Mouse (Mus musculus) cerebellum, postnatal 14 days (tissue): ENCODE measurements around the gene Gm973.
A peak's percentile ranks its signal among the peaks of the same experiment; 100 is the strongest.
"Not testable (repeated sequence)": the region's sequence is repeated elsewhere in the genome, so short reads cannot be mapped to it uniquely, and the experiment has no call there.

Source experiments
- DNase-seq, 2 experiments: peaks; one replicate each; pipeline ENCODE4 v3.0.0; 2021; ENCODE audit warnings: mixed read lengths in 2 of 2

Gene Gm973

DNA sequence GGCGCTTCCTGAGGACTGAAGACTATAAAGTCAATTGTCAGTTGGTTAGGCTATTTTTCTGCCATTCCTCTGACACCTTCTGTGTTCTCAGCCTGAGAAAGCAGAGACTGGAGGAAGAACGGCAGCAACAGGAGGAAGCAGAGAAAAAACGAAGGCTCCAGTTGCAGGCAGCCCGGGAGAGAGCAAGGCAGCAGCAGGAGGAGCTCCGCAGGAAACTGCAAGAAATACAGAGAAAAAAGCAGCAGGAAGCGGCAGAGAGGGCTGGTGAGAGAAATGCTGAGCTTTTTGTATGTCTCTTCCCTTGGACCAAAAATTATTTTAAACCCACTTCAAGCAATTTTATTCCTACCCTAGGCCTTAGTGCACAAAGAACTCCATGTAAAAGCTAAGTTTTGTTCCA, 117.0 kb downstream of the Gm973 start:
- DNase-seq: no peak

- DNase-seq: no peak
Measured at GRCm38 (mm10) chr1:59636349-59636748, 120.3 kb downstream of the Gm973 start.

GRCm38 (mm10) chr1:59638371-59638770, 122.3 kb downstream of the Gm973 start:
- no peak for DNase-seq

DNA sequence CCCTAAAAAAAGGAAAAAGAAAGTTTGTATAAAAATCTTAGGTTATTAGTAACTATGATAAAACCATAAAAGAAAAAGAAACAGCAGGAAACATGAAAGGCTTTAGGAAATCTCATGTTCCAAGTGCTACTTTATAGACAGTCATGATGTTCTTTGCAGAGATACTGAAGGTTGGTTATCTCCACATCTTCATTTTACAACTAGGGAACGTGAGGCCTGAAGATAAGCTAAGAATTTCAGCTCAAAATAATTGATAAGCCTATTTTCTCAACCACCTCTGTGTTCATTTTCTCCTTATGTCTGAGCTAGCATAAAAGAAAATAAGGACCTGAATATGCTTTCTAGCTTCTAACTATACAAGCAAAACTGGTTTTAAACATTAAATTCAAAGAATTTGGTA, 126.4 kb downstream of the Gm973 start:
- no peak for DNase-seq

- DNase-seq: not testable (repeated sequence)
Measured at GRCm38 (mm10) chr1:59646502-59646901, 130.4 kb downstream of the Gm973 start.

GRCm38 (mm10) chr1:59651201-59651819, 135.2 kb downstream of the Gm973 start:
- DNase-seq: no peak

DNA sequence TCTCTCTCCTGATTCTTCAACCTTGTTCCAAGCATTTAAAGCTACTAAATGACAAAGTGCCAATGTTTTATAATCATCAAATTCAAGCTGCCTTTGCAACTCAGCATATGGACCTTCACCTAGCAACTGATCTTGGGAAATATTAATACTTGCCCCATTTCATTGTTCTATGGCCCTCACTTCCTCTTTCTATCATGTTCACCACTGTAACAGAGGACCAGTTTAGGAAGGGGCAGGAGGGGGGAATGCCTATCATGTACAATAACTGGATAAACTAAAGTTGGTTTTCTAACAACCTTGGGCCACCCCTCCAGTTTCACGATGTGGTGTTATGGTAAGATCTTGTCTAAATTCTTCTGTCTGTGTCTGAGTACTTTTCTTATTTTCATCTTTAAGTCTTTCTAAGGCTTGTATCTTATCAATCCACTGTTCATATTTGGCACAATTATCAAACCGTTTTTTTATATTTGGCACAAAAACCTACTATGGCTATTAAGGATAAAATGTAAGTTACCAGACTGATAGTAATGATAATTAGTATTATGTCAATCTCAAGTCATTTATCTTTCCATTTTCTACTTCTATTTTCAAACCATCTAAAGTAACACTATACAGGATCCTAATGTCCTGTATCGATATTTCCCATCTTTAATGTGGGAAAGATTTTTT, 137.3 kb downstream of the Gm973 start:
- DNase-seq: no peak

GRCm38 (mm10) chr1:59656244-59657171, 140.4 kb downstream of the Gm973 start:
- DNase-seq: no peak

GRCm38 (mm10) chr1:59663456-59664135, 147.5 kb downstream of the Gm973 start:
- DNase-seq: no peak

DNA sequence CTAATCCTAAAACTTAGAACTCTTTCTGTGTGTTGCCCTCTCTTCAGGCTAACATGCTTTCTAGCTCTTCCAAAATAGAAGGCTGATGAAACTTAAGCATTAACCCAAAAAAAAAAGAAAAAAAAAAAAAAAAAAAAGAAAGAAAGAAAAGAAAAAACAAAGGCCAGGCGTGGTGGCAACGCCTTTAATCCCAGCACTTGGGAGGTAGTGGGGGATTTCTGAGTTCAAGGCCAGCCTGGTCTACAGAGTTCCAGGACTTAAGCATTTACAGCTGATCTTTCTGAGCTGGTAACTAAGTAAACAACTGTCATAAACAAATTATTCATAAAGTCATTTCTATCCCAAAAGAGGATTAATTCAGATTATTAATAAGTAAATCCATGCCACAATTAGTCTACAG, 152.8 kb downstream of the Gm973 start:
- no peak for DNase-seq

DNA sequence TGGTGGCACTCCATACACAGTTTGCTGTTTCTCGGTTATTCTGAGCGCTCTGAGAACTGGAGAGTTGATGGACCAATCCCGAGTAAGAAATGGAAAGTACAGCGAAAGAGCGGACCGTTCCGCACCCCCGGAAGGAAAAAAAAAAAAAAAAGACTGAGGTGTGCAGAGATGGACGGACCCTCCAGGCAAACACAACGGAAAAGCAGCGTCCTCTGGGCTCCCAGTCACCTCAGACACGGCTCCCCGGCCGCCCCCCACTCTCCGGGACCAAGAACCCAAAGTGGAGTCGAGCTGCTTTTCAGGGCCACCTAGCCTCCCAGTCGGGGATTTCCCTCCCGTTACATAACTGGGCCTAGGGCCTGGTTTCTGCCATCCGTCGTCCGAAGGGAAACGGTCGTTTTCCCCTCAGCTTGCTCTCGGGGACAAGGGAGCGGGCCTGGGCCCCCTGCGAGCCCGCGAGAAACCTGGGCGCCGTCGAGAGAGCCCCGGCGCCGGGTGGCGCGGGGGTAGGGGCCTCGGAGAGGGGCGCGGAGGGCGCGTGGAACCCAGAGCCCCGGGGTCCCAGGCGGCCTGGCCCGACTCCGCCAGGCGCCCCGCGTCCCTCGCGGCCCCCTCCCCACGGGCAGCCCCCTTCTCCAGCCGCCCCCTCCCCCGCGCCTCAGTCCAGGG, 154.0 kb downstream of the Gm973 start:
- peak; percentile 41 to 49 for DNase-seq

- peak; percentile 89 for DNase-seq
Measured at GRCm38 (mm10) chr1:59670641-59671168, 154.6 kb downstream of the Gm973 start, which contains the start of gene Sumo1. TSS of gene Sumo1 (minus strand) at chr1:59670834.

DNA sequence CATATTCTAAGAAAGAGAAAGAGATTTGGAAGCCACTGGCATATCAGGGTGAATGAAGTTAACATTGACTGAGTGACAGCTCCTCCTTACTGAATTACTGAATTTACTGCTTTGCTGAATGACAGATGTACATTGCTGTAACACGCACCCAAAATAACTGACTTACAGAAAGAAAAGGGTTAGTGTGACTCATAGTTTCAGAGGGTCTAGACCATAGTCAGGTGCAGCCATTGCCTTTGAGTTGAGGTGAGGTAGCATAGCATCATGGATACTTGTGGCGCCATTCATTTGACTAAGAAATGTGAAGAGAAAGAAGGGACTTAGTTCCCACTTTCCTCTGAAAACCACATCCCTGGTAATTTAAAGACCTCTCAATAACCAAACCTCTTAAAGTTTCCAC, 157.6 kb downstream of the Gm973 start:
- no peak for DNase-seq

GRCm38 (mm10) chr1:59683926-59684818, 168.1 kb downstream of the Gm973 start:
- peak; percentile 39 to 41 for DNase-seq

DNA sequence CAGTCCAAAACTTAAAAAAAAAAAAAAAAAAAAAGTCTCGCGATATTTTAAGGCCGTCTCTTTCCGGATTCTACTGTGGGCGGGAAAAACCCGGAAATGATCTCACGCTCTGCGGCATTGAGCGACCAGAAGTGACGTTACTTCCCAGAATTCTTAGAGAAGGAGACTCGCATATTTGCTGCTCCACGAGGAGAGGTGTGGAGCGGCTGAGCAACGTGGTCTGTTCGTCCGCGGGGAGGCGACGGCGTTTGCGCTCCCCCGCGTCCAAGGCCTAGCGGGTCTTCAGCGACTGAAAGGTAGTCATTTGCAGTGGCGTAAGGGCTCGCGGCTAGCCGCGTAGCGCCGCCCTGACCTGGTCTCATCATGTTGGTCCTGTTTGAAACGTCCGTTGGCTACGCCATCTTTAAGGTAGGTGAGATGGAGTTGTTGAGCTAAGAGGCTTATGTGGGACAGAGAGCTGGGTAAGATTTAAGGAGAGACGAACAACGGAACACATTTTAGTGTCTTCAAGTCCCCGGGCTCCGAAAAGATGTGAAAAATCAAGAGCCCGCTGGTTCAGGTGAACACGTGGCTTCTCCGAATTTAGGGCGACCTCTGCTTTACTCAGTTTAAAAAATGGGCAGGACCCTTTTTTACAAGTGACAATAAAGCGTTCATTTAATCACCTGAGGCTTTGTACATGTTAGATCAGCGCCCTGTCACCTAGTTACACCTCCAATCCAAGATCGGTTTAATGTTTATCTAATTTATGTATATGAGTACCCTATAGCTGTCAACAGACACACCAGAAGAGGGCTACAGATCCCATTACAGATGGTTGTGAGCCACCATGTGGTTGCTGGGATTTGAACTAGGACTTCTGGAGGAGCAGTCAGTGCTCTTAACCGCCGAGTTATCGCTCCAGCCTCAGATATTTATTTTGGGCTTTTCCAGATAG, 169.0 kb downstream of the Gm973 start, which contains the start of gene Nop58:
Gene Nop58, plus strand, starts transcription at position 153 of the 937 bp plus-strand sequence.
- peak; percentile 86 to 91 for DNase-seq
